Mouse (Mus musculus) ES-Bruce4 (cell line): ENCODE data around the gene Rrp1b.

ENCODE experiments used
- CTCF ChIP-seq: IDR thresholded peaks from one replicate; pipeline ENCODE4 v1.8.1; 2011; ENCODE audit warnings: low read depth, low read length
- EP300 ChIP-seq: IDR thresholded peaks from 2 replicates; pipeline ENCODE4 v1.6.1; 2011; ENCODE audit warnings: low read depth, low read length; ENCODE audit not compliant: insufficient read depth
- POLR2A ChIP-seq: IDR thresholded peaks from one replicate; pipeline ENCODE4 v1.8.1; 2011; ENCODE audit warnings: low read length; ENCODE audit not compliant: insufficient read depth

DNA sequence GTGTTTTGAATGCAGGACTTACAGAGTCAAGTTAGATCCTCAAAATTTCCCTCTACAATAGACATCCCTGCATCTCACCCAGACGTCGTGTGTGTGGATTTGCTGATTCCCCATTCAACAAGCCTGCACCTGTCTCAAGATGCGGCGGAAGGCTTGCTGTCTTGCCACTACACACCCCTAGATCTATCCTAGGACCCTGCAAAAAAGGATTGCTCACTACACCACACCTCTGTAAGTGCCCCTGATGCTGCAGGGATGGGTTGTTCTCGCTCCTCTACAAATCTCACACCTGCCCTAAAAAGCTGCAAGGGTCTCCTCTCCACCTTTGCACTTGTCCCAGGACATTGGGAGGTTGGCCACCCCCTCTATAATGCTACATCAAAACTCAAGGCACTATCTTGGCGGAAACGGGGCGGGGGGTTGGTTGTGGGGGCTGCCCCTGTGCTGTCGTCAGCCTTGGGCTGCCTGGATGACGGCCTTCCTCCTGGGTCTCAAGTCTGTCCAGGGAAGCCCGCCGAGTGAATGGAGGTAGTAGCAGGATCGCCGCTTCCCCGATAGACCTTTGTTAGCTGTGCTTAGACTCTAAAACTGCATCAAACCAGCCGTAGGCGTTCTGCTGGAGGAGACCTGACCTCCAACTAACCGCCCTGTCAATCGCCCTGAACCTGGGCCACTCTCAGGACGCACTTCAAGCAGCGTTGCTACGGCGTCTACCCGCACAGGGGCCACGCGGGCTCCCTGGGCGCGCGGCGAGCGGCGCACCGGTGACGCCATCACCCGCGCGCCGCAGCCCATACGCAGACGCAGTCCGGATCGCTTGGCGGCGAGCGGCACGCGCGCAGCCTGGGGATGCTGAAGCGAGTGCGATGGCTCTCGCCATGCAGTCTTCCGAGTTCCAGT, at the start of gene Rrp1b, which contains the start of gene Hsf2bp:
- TF ChIP-seq POLR2A (peak; percentile 10), EP300 (no peak), CTCF (no peak)
